Mouse (Mus musculus) thymus, adult 2 months (tissue): ENCODE data around the gene Eddm3b. TPM values are rescaled to one million over a fixed set of nuclear protein-coding genes. Genes with fewer than 3 reads are reported as not detected.
"Not testable (repeated sequence)": the region's sequence is repeated elsewhere in the genome, so short reads cannot be mapped to it uniquely, and the experiment has no call there.

ENCODE experiments used
- DNase-seq: peaks from one replicate; pipeline ENCODE4 v3.0.0; 2021
- H3K27ac ChIP-seq: fragments of 200-500 bp; 2 replicates; pipeline ENCODE4 v1.5.1; 2012; ENCODE audit warnings: low read length, control low read depth; ENCODE audit not compliant: control insufficient read depth, insufficient read depth
- H3K27me3 ChIP-seq: fragments of 200-500 bp; 2 replicates; pipeline ENCODE4 v1.6.1; 2012; ENCODE audit warnings: mild to moderate bottlenecking, low read length, moderate library complexity, mixed read lengths; ENCODE audit not compliant: control insufficient read depth, insufficient read depth
- H3K36me3 ChIP-seq: fragments of 200-500 bp; 2 replicates; pipeline ENCODE4 v1.6.1; 2012; ENCODE audit warnings: mild to moderate bottlenecking, low read length, moderate library complexity; ENCODE audit not compliant: control insufficient read depth, insufficient read depth
- H3K4me1 ChIP-seq: fragments of 200-500 bp; replicated peaks from 2 replicates; pipeline ENCODE4 v1.6.1; 2012; ENCODE audit warnings: low read length; ENCODE audit not compliant: control insufficient read depth, insufficient read depth
- H3K4me3 ChIP-seq: fragments of 200-500 bp; 2 replicates; pipeline ENCODE4 v1.5.1; 2012; ENCODE audit warnings: mild to moderate bottlenecking, low read length, control low read depth, moderate library complexity; ENCODE audit not compliant: control insufficient read depth, insufficient read depth
- CTCF ChIP-seq: fragments of 200-500 bp; IDR thresholded peaks from 2 replicates; pipeline ENCODE4 v1.5.1; 2012; ENCODE audit warnings: mild to moderate bottlenecking, control low read depth, low read length, moderate library complexity, borderline replicate concordance; ENCODE audit not compliant: control insufficient read depth, poor library complexity, insufficient read depth; ENCODE audit errors: extremely low read depth
- POLR2A ChIP-seq: fragments of 200-500 bp; IDR thresholded peaks from 2 replicates; pipeline ENCODE4 v1.6.1; 2012; ENCODE audit warnings: mild to moderate bottlenecking, low read length, control low read depth, moderate library complexity; ENCODE audit not compliant: control insufficient read depth, poor library complexity, insufficient read depth; ENCODE audit errors: extremely low read depth
- WGBS: fragments of 180-500 bp; shearing (Covaris S2); methylation state at CpG from one replicate; pipeline ENCODE4 v1.1.7; 2018; 5-methylcytosine and 5-hydroxymethylcytosine counted together
- polyA plus RNA-seq: library from polyadenylated mRNA; depleted of rRNA; stranded (reverse); fragments of >200 nt; gene quantifications from 2 replicates; pipeline ENCODE4 v1.2.3, GENCODE M21; 2012; rRNA removed

The Eddm3b gene
- polyA plus RNA-seq, 1 experiment, result not detected

DNA sequence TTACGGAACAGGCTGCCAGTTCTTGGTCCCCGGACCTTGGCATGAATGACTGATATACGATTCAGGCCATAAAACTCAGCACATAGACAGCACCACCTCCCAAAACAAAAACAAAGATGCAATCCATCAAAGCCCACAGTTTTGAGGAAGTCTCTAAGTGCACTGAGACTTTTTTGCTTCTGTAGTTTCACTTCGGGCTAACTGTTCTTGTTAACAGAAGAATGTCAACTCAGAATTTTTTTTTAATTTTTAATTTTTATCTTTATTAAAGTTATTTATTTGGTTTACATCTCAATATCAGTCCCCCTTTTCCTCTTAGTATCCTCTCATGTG is 42.5 kb downstream of the Eddm3b start:
- WGBS, result 41% methylated on average over 4 of the region's 4 CpGs
- Histone ChIP-seq H3K36me3 (no peaks in the 10 kb centered on the region), H3K27me3 (no peaks in the 10 kb centered on the region), H3K27ac (no peak overlapping the region), H3K4me3 (no peak overlapping the region), H3K4me1 (no peaks in the 10 kb centered on the region)
- no peak for TF ChIP-seq POLR2A
- TF ChIP-seq CTCF, result no peak
- no peak for DNase-seq

DNA sequence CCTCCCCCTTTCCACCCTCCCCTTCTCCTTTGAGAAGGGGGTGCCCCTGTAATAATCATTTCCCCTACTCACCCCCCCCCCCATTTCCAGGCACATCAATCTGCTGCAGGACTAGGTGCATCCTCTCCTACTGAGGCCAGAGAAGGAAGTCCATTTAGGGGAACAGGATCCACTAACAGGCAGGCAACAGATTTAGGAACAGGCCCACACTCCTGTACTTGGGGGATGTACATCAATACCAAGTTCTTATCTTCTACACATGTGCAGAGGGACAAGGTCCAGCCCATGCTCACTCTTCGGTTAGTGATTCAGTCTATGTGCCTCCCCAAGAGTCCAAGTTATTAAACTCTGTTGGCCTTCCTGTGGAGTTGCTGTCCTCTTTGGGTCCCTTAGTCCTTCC is 42.8 kb downstream of the Eddm3b start:
- TF ChIP-seq CTCF (no peak), POLR2A (no peak)
- H3K27me3 ChIP-seq, result no peaks in the 10 kb centered on the region
- WGBS, result 88% methylated on average over 1 of the region's 1 CpGs
- no peaks in the 10 kb centered on the region for H3K36me3 ChIP-seq
- H3K4me1 ChIP-seq, result no peaks in the 10 kb centered on the region
- no peak overlapping the region for H3K27ac ChIP-seq
- H3K4me3 ChIP-seq, result no peak overlapping the region
- no peak for DNase-seq

DNA sequence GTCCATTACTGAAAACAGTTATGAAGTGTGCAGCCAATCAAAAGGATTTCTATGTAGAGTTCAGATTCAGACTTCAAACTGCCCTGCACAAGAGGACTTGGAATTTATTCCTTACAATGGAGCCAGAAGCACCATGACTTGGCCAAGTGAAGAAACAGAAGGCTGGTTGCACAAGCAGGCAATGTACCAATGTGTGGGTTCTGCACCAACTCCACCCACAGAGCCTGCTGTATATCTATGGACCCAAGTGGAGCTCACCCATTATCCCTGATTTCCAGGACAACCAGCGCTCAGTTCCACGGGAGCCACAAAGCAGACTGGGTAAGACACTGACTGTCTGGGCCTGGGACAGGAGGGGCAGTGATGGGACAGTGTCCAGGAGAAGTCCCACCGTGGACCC is 47.8 kb downstream of the Eddm3b start, which contains the start of gene Rnase2b:
Gene Rnase2b (plus strand): TSS at position 285 of the 400 bp plus-strand sequence.
- H3K4me1 ChIP-seq, H3K36me3 ChIP-seq, H3K27me3 ChIP-seq, H3K4me3 ChIP-seq, DNase-seq, H3K27ac ChIP-seq: not testable (repeated sequence)
- WGBS, result 99% methylated on average over 3 of the region's 3 CpGs

DNA sequence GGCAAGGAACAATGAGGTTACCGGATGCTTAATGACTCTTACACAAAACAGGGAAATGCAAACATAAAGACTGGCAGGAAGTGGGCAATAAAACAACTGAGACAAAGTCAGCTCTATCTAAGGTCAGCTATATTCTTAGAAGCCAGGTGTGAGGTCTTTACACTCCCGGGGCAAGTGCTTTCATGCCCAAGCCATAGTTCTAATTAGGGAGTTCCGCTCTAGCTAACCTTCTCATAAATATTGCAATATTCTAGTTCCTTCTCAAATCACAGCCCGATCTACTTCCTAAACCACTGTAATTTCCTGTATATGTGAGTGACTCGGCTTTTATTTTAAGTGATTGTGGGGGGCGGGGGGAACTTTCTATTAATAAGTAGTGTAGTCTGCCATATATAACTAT is 49.1 kb downstream of the Eddm3b start:
- not testable (repeated sequence) for H3K36me3 ChIP-seq, H3K4me1 ChIP-seq, H3K27me3 ChIP-seq, H3K27ac ChIP-seq, H3K4me3 ChIP-seq, DNase-seq
- WGBS, result 68% methylated on average over 6 of the region's 6 CpGs

DNA sequence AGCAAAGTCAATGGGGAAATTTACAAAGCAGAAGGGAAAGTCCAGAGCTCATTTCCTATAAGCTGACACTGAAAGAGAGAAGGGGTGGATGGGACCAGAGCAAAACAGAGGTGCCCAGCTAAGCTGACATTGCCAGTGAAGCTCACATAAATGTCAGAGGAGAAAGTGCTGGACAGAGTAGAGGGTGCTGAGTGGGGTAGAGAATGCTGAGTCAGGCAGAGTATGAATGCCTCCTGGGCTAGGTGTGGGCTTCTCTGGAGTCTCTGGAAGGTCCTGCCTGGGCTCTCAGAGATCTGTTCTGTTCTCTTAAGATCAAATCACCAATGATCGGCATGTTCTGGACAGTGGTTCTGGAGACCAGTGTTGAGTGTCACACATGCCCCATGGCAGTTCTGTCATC is 51.2 kb downstream of the Eddm3b start:
- Histone ChIP-seq H3K4me3 (no peak overlapping the region), H3K27ac (no peak overlapping the region), H3K36me3 (no peaks in the 10 kb centered on the region), H3K27me3 (no peaks in the 10 kb centered on the region), H3K4me1 (no peaks in the 10 kb centered on the region)
- WGBS, result 100% methylated on average over 1 of the region's 1 CpGs
- DNase-seq, result no peak
- TF ChIP-seq CTCF (no peak), POLR2A (no peak)

DNA sequence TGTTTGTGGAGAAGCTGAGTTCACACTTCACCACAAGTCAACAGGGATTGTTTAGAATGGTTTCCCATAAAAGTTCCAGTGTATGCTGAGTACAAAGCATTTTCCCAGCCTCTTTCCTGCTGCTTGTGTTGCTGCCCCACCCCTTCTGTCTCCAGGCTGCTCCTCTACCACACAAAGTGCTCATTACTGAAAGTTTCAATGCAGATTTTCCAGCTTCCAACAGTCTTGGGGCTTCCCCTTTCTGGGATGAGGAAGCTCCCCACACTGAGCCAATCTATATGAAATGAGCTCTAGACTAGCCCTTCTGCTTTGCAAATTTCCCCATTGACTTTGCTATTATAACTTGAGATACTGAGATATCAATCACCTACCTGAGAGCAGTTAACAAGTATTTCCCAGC is 51.8 kb downstream of the Eddm3b start:
- DNase-seq, result no peak
- H3K27me3 ChIP-seq, result no peaks in the 10 kb centered on the region
- no peak for TF ChIP-seq CTCF
- TF ChIP-seq POLR2A, result no peak
- no peaks in the 10 kb centered on the region for H3K4me1 ChIP-seq
- no peak overlapping the region for H3K4me3 ChIP-seq
- H3K36me3 ChIP-seq, result no peaks in the 10 kb centered on the region
- H3K27ac ChIP-seq, result no peak overlapping the region

Other genes starting within 250 kb of the Eddm3b start
- gene Tep1, start 243.9 kb upstream of the Eddm3b start, polyA plus RNA-seq, result 29.0 and 32.2 TPM in 2 replicates
- 0.31 and 1.0 TPM in 2 replicates for gene Klhl33, start 216.9 kb upstream of the Eddm3b start, polyA plus RNA-seq
- gene Osgep, start 189.5 kb upstream of the Eddm3b start, polyA plus RNA-seq, result 131 and 143 TPM in 2 replicates
- gene Apex1, start 189.5 kb upstream of the Eddm3b start, polyA plus RNA-seq, result 44.5 and 54.1 TPM in 2 replicates
- 90.8 and 93.2 TPM in 2 replicates for gene Pip4p1, start 183.6 kb upstream of the Eddm3b start, polyA plus RNA-seq
- 29.1 and 33.6 TPM in 2 replicates for gene Pnp, start 183.3 kb upstream of the Eddm3b start, polyA plus RNA-seq
- 20.1 and 27.8 TPM in 2 replicates for gene Gm49342, start 169.9 kb upstream of the Eddm3b start, polyA plus RNA-seq
- 0.71 and 0.93 TPM in 2 replicates for gene Pnp2, start 158.4 kb upstream of the Eddm3b start, polyA plus RNA-seq
- gene Rnase10, start 106.7 kb upstream of the Eddm3b start, polyA plus RNA-seq, result 0.05 and 0.13 TPM in 2 replicates
- not detected in 2 replicates for gene Rnase9, start 72.6 kb upstream of the Eddm3b start, polyA plus RNA-seq
- gene Rnase11, start 64.3 kb upstream of the Eddm3b start, polyA plus RNA-seq, result not detected in 2 replicates
- 0.31 and 0.49 TPM in 2 replicates for gene Rnase12, start 56.8 kb upstream of the Eddm3b start, polyA plus RNA-seq
- gene Olfr750, start 40.0 kb upstream of the Eddm3b start, polyA plus RNA-seq, result 0.11 TPM in 1 of 2 replicates, not detected in the other
- gene Rnase4, start 23.3 kb upstream of the Eddm3b start, polyA plus RNA-seq, result 33.2 and 52.1 TPM in 2 replicates
- 5.3 and 7.5 TPM in 2 replicates for gene Ang, start 23.3 kb upstream of the Eddm3b start, polyA plus RNA-seq
- 14.2 and 19.1 TPM in 2 replicates for gene Rnase6, start 9.5 kb downstream of the Eddm3b start, polyA plus RNA-seq
- gene Rnase1, start 32.4 kb downstream of the Eddm3b start, polyA plus RNA-seq, result 5.2 and 6.4 TPM in 2 replicates
- not detected in 2 replicates for gene Rnase2b, start 47.8 kb downstream of the Eddm3b start, polyA plus RNA-seq
- 0.20 and 0.45 TPM in 2 replicates for gene Ang2, start 84.7 kb downstream of the Eddm3b start, polyA plus RNA-seq
- gene Ear14, start 89.0 kb downstream of the Eddm3b start, polyA plus RNA-seq, result not detected in 2 replicates
- gene Rnase2a, start 141.7 kb downstream of the Eddm3b start, polyA plus RNA-seq, result 1.1 and 1.8 TPM in 2 replicates
- not detected in 2 replicates for gene Gm7247, start 247.3 kb downstream of the Eddm3b start, polyA plus RNA-seq